Mouse (Mus musculus): ENCODE results near the gene Cfap73.

GRCm38 (mm10) chr5:120673626-120674025 is 39.6 kb upstream of the Cfap73 start:
- peak; percentile 97 for TF ChIP-seq CTCF (IDR thresholded peaks at IDR 0.05; ENCODE audit: extremely low read depth, insufficient read depth, insufficient read length, insufficient replicate concordance)
- no peak for TF ChIP-seq POLR2A (IDR thresholded peaks at IDR 0.05; ENCODE audit: low read depth, low read length)
